Mouse (Mus musculus) lung, adult 2 months (tissue): ENCODE results near the gene Aatk. TPM values are rescaled to one million over a fixed set of nuclear protein-coding genes. Genes with fewer than 3 reads are reported as not detected.
A peak's percentile ranks its signal among the peaks of the same experiment; 100 is the strongest.

Experiments used
- DNase-seq: peaks from one replicate; pipeline ENCODE4 v3.0.0; 2022
- H3K4me1 ChIP-seq: fragments of 200-500 bp; 2 replicates; pipeline ENCODE4 v1.6.1; 2011; ENCODE audit warnings: low read length; ENCODE audit not compliant: control insufficient read depth, insufficient read depth
- H3K4me3 ChIP-seq: fragments of 200-500 bp; replicated peaks from 2 replicates; pipeline ENCODE3; 2011; ENCODE audit warnings: low read depth, mild to moderate bottlenecking, control low read depth, low read length; ENCODE audit errors: extremely low read depth
- CTCF ChIP-seq: fragments of 200-500 bp; IDR thresholded peaks from 2 replicates; pipeline ENCODE4 v1.5.1; 2011; ENCODE audit warnings: mild to moderate bottlenecking, low read length, control low read depth; ENCODE audit not compliant: insufficient read depth
- POLR2A ChIP-seq: fragments of 200-500 bp; IDR thresholded peaks from 2 replicates; pipeline ENCODE4 v1.6.1; 2011; ENCODE audit warnings: low read depth, mild to moderate bottlenecking, control low read depth, low read length, borderline replicate concordance; ENCODE audit errors: extremely low read depth
- WGBS: fragments of 180-500 bp; shearing (Covaris S2); methylation state at CpG from one replicate; pipeline ENCODE4 v1.1.7; 2018; 5-methylcytosine and 5-hydroxymethylcytosine counted together
- polyA plus RNA-seq: library from polyadenylated mRNA; depleted of rRNA; stranded (reverse); fragments of >200 nt; gene quantifications from 2 replicates; pipeline ENCODE4 v1.2.3, GENCODE M21; 2012

The Aatk gene
- polyA plus RNA-seq, 1 experiment: 38.7 TPM

DNA sequence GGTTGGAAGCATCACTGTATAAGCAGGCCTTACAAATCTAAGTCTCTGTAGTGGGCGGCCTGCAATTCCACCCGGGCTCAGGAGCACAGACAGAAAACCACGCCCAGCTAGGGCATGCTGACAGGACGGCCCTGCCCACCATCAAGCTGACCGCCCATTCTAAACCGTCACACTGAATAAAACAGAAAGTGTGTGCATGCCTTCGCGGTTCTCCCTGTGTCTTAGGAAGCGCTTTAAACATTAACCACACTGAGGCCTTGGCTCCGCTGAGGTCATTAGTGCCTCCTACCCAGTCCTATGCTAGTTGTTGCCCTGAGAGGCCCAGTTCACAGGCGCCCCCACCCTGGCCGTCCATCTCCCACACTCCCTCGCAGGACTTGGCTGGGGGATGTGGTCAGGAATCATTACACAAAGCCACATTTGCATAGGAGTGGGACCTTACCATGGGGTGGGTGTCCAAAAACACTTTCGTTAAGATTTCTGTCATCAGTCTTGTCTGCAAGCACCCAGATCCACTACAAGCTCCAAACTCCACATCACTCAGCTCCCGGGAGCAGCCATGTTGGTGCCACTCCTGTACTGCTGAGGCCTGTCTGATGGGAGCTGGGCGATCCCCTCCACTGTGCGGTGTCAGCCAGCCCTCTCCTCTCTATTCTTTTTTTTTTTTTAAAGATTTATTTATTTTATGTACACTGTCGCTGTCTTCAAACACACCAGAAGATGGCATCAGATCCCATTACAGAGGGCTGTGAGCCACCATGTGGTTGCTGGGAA is 18.5 kb downstream of the Aatk start:
- H3K4me3 ChIP-seq: no peak overlapping the region
- TF ChIP-seq POLR2A: no peak
- TF ChIP-seq CTCF: no peak
- 0 out of 2 replicates have a peak, but pooled peaks cover 2% of the 10 kb centered on the region for H3K4me1 ChIP-seq
- WGBS: 63% methylated on average over 18 of the region's 18 CpGs
- no peak for DNase-seq

- DNase-seq: no peak
- WGBS: 90% methylated on average over 3 of the region's 3 CpGs
- no peak overlapping the region for H3K4me3 ChIP-seq
- 0 out of 2 replicates have a peak, but pooled peaks cover 2% of the 10 kb centered on the region for H3K4me1 ChIP-seq
- TF ChIP-seq CTCF: no peak
- no peak for TF ChIP-seq POLR2A
Observed at GRCm38 (mm10) chr11:120026941-120027340, 20.0 kb downstream of the Aatk start.

- WGBS: 70% methylated on average over 12 of the region's 12 CpGs
- Histone ChIP-seq H3K4me3 (no peak overlapping the region), H3K4me1 (no peaks in the 10 kb centered on the region)
- DNase-seq: no peak
- TF ChIP-seq POLR2A (no peak), CTCF (no peak)
Observed at GRCm38 (mm10) chr11:120022841-120023240, 24.1 kb downstream of the Aatk start.

- no peak overlapping the region for H3K4me3 ChIP-seq
- no peak for TF ChIP-seq POLR2A
- TF ChIP-seq CTCF: no peak
- 74% methylated on average over 8 of the region's 8 CpGs for WGBS
- H3K4me1 ChIP-seq: no peaks in the 10 kb centered on the region
- no peak for DNase-seq
Observed at GRCm38 (mm10) chr11:120022216-120022615, 24.8 kb downstream of the Aatk start.

DNA sequence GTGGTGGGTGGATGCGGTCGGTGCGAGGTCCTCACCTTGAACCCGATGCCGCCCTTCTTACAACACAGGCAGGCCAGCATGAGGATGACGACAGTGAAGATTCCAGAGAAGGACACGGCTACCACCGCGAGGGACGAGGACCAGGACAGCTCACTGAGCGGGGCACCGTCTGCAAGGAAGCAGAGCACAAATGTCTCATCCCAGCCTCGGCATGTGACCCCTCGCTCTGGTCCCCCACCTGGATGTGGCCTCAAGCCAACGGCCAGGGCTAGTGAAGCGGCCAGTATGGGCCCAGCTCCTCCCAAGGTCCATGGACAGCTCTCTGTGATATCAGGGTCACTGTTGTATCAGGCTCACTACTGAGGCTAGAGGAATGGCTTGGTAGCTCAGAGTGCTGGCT is 25.6 kb downstream of the Aatk start:
- Histone ChIP-seq H3K4me1 (no peaks in the 10 kb centered on the region), H3K4me3 (no peak overlapping the region)
- no peak for DNase-seq
- 90% methylated on average over 16 of the region's 16 CpGs for WGBS
- no peak for TF ChIP-seq CTCF
- TF ChIP-seq POLR2A: no peak

GRCm38 (mm10) chr11:120019542-120020440 is 27.2 kb downstream of the Aatk start:
- DNase-seq: no peak
- Histone ChIP-seq H3K4me3 (no peak overlapping the region), H3K4me1 (no peaks in the 10 kb centered on the region)
- TF ChIP-seq POLR2A: no peak
- WGBS: 68% methylated on average over 23 of the region's 23 CpGs

GRCm38 (mm10) chr11:120017011-120017410 is 30.0 kb downstream of the Aatk start:
- DNase-seq: no peak
- TF ChIP-seq CTCF (no peak), POLR2A (no peak)
- H3K4me1 ChIP-seq: peaks cover 5% of the 10 kb centered on the region; the same call in 1 of the 2 replicates
- no peak overlapping the region for H3K4me3 ChIP-seq
- 79% methylated on average over 8 of the region's 8 CpGs for WGBS

DNA sequence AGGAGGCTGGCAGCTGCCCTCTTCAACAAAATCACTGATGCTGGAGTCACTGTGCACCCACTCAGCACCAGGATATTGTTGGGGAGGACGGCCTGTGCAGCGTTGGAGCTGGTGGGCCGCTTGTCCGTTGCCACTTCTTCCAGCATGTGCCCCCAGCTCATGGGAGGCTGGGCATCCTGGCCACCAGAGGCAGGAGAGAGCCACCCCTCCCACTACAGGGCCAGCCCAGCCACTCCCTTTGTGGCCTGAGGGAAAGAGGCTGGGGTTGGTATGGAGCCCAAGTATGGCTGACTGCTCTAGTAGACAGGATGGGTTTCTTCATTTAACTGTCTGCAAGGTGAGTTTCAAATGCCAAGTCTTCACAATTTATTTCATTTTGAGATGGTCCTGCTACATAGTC is 32.2 kb downstream of the Aatk start:
- Histone ChIP-seq H3K4me1 (peaks cover 5% of the 10 kb centered on the region; the same call in 1 of the 2 replicates), H3K4me3 (no peak overlapping the region)
- no peak for DNase-seq
- WGBS: 93% methylated on average over 4 of the region's 4 CpGs
- TF ChIP-seq CTCF (no peak), POLR2A (no peak)

GRCm38 (mm10) chr11:120013174-120013711 is 33.7 kb downstream of the Aatk start:
- peak; percentile 82 for DNase-seq
- Histone ChIP-seq H3K4me3 (peak overlapping the region; percentile 42), H3K4me1 (peaks cover 5% of the 10 kb centered on the region; the same call in 1 of the 2 replicates)
- WGBS: 11% methylated on average over 21 of the region's 21 CpGs
- TF ChIP-seq POLR2A (no peak), CTCF (peak; percentile 87)
